Mouse (Mus musculus) bone marrow, adult 2 months (tissue): ENCODE measurements around the gene Car5a.

Source experiments
- CTCF ChIP-seq: fragments of 200-500 bp; IDR thresholded peaks from 2 replicates; pipeline ENCODE4 v1.5.1; 2011; ENCODE audit warnings: low read length, control low read depth; ENCODE audit not compliant: control insufficient read depth, insufficient read depth
- POLR2A ChIP-seq: fragments of 200-500 bp; IDR thresholded peaks from 2 replicates; pipeline ENCODE4 v1.6.1; 2011; ENCODE audit warnings: low read depth, mild to moderate bottlenecking, control low read depth, low read length, borderline replicate concordance; ENCODE audit not compliant: control insufficient read depth

- TF ChIP-seq CTCF (no peak), POLR2A (no peak)
These were observed 20.2 kb upstream of the Car5a start for GRCm38 (mm10) chr8:121964716-121965512.
